Mouse (Mus musculus): ENCODE measurements around the gene Xpc. TPM values are rescaled to one million over a fixed set of nuclear protein-coding genes. Genes with fewer than 3 reads are reported as not detected.

Xpc gene
- total and polyA plus RNA-seq, 3 experiments = 15.3 to 15.5 TPM; not detected in 1

DNA sequence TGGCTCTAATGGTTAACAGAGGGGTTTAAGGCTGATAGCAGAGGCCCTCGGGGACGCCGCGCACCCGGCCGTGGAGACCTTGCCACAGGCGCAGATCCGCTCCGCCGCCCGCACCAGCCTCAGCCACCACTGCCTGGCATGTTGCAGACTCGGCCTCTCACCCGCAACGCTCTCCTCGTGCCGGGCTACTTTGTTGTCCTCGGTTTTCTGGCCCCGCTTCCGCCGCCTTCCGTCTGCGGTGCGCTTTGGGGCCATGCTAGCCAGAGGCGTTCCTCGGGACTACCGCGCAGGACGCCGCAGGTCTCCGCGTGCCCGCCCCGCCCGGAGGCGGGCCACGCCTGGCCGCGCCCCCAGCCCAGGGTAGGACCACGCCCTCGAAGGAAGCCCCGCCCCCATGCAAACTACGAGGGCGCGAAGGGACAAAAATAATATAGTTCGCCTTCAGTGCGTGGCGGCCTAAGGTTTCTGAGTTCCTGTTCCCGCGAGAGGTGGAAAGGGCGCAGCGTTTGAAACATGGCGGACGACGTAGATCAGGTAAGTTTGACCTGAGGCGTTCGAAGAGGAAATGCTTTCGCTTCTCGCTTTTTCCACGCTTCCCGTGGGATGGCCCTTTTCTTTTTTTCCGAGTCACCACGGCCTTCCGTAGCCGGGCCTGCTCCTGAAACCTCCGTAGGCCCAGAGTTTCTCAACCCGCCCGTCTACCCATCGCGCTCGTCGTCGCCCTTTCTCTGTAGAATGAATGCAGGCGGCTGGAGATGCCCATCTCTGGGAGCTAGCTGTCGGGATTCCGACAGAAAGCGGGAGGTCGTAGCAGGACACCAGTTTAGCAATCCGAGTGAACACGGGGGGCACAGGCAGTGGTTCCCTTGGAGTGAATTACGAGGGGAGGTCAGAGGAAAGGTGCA is at the start of gene Xpc, which contains the start of gene Lsm3 (continued):
- no peak for TF ChIP-seq ZC3H11A (IDR thresholded peaks at IDR 0.05; ENCODE audit: low read depth, low read length)
- no peak for TF ChIP-seq USF2 (IDR thresholded peaks at IDR 0.05; ENCODE audit: borderline replicate concordance in 1 of 2, insufficient read depth in 1 of 2, low read depth in 1 of 2, low read length in 2 of 2)
- TF ChIP-seq EP300 (IDR thresholded peaks at IDR 0.05; ENCODE audit: low read depth in 1 of 2, low read length in 2 of 2) = no peak
- peak; percentile 76 for TF ChIP-seq ELF1 (IDR thresholded peaks at IDR 0.05; ENCODE audit: low read depth, low read length)

DNA sequence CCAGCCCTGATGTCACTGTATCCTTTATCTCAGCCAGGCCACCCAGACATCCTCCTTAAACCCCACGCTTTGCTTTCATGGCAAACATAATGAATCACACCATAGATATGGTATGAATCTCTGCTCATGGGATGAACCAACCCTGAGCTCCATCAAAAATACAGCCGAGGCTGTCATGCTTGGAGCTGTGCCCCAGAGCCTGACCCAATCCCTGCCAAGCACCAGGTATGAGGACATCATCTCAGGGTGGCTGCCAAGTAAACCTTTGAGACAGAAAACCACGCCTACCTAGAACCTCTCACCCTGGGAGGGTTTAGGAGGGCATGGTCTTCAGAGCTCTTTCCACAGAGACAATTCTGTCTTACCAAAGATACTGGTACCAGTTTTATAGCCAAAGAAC is 47.3 kb upstream of the Xpc start:
- peaks cover 0 to 11% of the 10 kb centered on the region in 2 experiments; a peak in 3 of 4 replicates for H3K27me3 ChIP-seq (ENCODE audit: control insufficient read depth in 1 of 2, insufficient read depth in 2 of 2, low read length in 2 of 2)

DNA sequence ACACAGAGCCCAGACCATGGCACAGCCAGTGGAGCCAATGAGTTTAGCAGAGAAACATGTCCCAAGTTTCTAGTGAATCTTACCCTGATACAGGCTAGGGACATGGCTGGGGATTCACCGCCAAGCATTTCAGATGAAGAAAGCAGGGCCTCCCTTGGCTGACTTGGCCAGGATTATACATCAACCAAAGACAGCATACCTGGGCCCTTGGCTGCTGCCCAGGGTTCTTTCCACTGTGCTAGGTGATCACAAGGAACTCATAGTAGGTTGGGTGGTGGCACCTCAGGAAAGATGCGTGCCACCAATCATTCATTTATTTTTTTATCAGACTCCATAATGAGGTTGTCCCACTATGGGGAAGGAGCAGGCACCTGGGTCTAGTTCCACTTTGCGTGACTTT is 44.5 kb upstream of the Xpc start:
- TF ChIP-seq UBTF (IDR thresholded peaks at IDR 0.05; ENCODE audit: borderline replicate concordance, insufficient read depth, low read depth, low read length) = no peak
- no peak for TF ChIP-seq USF1 (IDR thresholded peaks at IDR 0.05; ENCODE audit: low read depth, low read length)
- TF ChIP-seq MYB (IDR thresholded peaks at IDR 0.05; ENCODE audit: low read depth, low read length) = no peak
- no peak for TF ChIP-seq RCOR1 (IDR thresholded peaks at IDR 0.05; ENCODE audit: low read depth, low read length)
- TF ChIP-seq TAL1 (IDR thresholded peaks at IDR 0.05; ENCODE audit: low read length) = no peak
- TF ChIP-seq BHLHE40 (IDR thresholded peaks at IDR 0.05; ENCODE audit: borderline replicate concordance, low read depth, low read length) = no peak
- no peak for TF ChIP-seq GABPA (IDR thresholded peaks at IDR 0.05; ENCODE audit: low read depth, low read length)
- H3K36me3 ChIP-seq (ENCODE audit: control insufficient read depth in 1 of 2, insufficient read depth in 2 of 2, low read length in 2 of 2) = no peaks in the 10 kb centered on the region
- no peak for DNase-seq (ENCODE audit: low read depth, low spot score)
- H3K9me3 ChIP-seq (replicated peaks; ENCODE audit: insufficient read depth, low read length) = no peaks in the 10 kb centered on the region
- no peak overlapping the region for H3K4me3 ChIP-seq (ENCODE audit: control insufficient read depth in 1 of 2, insufficient read depth in 1 of 2, low read depth in 2 of 2, low read length in 2 of 2)
- H3K27me3 ChIP-seq (ENCODE audit: control insufficient read depth in 1 of 2, insufficient read depth in 2 of 2, low read length in 2 of 2) = peaks cover 0 to 14% of the 10 kb centered on the region in 2 experiments; a peak in 3 of 4 replicates
- H3K79me2 ChIP-seq (ENCODE audit: control insufficient read depth, insufficient read depth, low read length, poor library complexity) = no peaks in the 10 kb centered on the region
- no peaks in the 10 kb centered on the region for H3K4me1 ChIP-seq (ENCODE audit: control insufficient read depth in 1 of 2, insufficient read depth in 2 of 2, low read length in 2 of 2)
- no peak overlapping the region for H3K27ac ChIP-seq (ENCODE audit: control insufficient read depth, low read depth, low read length)
- H3K9ac ChIP-seq (ENCODE audit: control insufficient read depth, low read depth, low read length, poor library complexity, severe bottlenecking) = no peak overlapping the region

More for the DNA sequence above, 47.3 kb upstream of the Xpc start:
- no peaks in the 10 kb centered on the region for H3K36me3 ChIP-seq (ENCODE audit: control insufficient read depth in 1 of 2, insufficient read depth in 2 of 2, low read length in 2 of 2)
- H3K79me2 ChIP-seq (ENCODE audit: control insufficient read depth, insufficient read depth, low read length, poor library complexity) = no peaks in the 10 kb centered on the region
- no peaks in the 10 kb centered on the region for H3K4me1 ChIP-seq (ENCODE audit: control insufficient read depth in 1 of 2, insufficient read depth in 2 of 2, low read length in 2 of 2)
- no peak overlapping the region for H3K4me3 ChIP-seq (ENCODE audit: control insufficient read depth in 1 of 2, insufficient read depth in 1 of 2, low read depth in 2 of 2, low read length in 2 of 2)
- no peak overlapping the region for H3K9ac ChIP-seq (ENCODE audit: control insufficient read depth, low read depth, low read length, poor library complexity, severe bottlenecking)
- H3K9me3 ChIP-seq (replicated peaks; ENCODE audit: insufficient read depth, low read length) = no peaks in the 10 kb centered on the region
- DNase-seq (ENCODE audit: low read depth, low spot score) = no peak
- no peak for TF ChIP-seq POLR2A (IDR thresholded peaks at IDR 0.05; ENCODE audit: control insufficient read depth in 1 of 2, insufficient read depth in 1 of 2, low read depth in 1 of 2, low read length in 2 of 2, poor library complexity in 1 of 2)
- TF ChIP-seq TCF12 (IDR thresholded peaks at IDR 0.05; ENCODE audit: low read depth, low read length) = no peak
- TF ChIP-seq MYB (IDR thresholded peaks at IDR 0.05; ENCODE audit: low read depth, low read length) = no peak
- TF ChIP-seq GATA1 (IDR thresholded peaks at IDR 0.05; ENCODE audit: low read depth, low read length) = no peak
- no peak for TF ChIP-seq MEF2A (IDR thresholded peaks at IDR 0.05; ENCODE audit: extremely low read depth, insufficient replicate concordance, low read depth, low read length, poor library complexity, severe bottlenecking)
- no peak for TF ChIP-seq ZMIZ1 (IDR thresholded peaks at IDR 0.05; ENCODE audit: low read depth, low read length)
- no peak for TF ChIP-seq E2F4 (IDR thresholded peaks at IDR 0.05; ENCODE audit: borderline replicate concordance, low read depth, low read length)
- TF ChIP-seq UBTF (IDR thresholded peaks at IDR 0.05; ENCODE audit: borderline replicate concordance, insufficient read depth, low read depth, low read length) = no peak
- no peak for TF ChIP-seq BHLHE40 (IDR thresholded peaks at IDR 0.05; ENCODE audit: borderline replicate concordance, low read depth, low read length)
- no peak for TF ChIP-seq MAZ (IDR thresholded peaks at IDR 0.05; ENCODE audit: low read depth, low read length)
- no peak for TF ChIP-seq MAFK (IDR thresholded peaks at IDR 0.05; ENCODE audit: borderline replicate concordance, low read depth, low read length)
- no peak for TF ChIP-seq ZKSCAN1 (IDR thresholded peaks at IDR 0.05; ENCODE audit: low read depth, low read length)
- TF ChIP-seq JUND (IDR thresholded peaks at IDR 0.05; ENCODE audit: low read depth, low read length) = no peak
- TF ChIP-seq CHD1 (IDR thresholded peaks at IDR 0.05; ENCODE audit: low read depth, low read length) = no peak
- no peak for TF ChIP-seq POLR2AphosphoS5 (IDR thresholded peaks at IDR 0.05; ENCODE audit: borderline replicate concordance, low read depth, low read length)
- no peak for TF ChIP-seq SIN3A (IDR thresholded peaks at IDR 0.05; ENCODE audit: low read length)
- TF ChIP-seq HCFC1 (IDR thresholded peaks at IDR 0.05; ENCODE audit: low read depth, low read length) = no peak
- no peak for TF ChIP-seq NRF1 (IDR thresholded peaks at IDR 0.05; ENCODE audit: insufficient read depth, low read depth, low read length, poor library complexity, severe bottlenecking)
- TF ChIP-seq TBP (IDR thresholded peaks at IDR 0.05; ENCODE audit: low read depth, low read length) = no peak
- TF ChIP-seq GABPA (IDR thresholded peaks at IDR 0.05; ENCODE audit: low read depth, low read length) = no peak
- H3K27ac ChIP-seq (ENCODE audit: control insufficient read depth, low read depth, low read length) = no peak overlapping the region
